In genomic region chr10:6916545-6917257, GRCm38 (mm10) we compare ENCODE assay signal across 9 mouse cellular contexts.
DNase-seq lines count a peak whose midpoint lies in the region; ATAC-seq lines count a peak whose summit lies in the region.
"Had no signal": no experiment of that assay in that cellular context is flagged by ENCODE, and none has a peak within 500 bp of the region (broad histone marks: within the 10 kb centered on the region; RNA-seq: fewer than 3 reads in every experiment).

No protein-coding gene starts in this region.

- 16% methylated on average over 6 of the region's 6 CpGs for WGBS in hindbrain, embryonic 10.5 days

- no peak overlapping the region for H3K4me3 ChIP-seq in hindbrain, embryonic 10.5 days
- H3K4me3 ChIP-seq: erythroblast, embryonic 14.5 days had no signal

- H3K27ac ChIP-seq in hindbrain, embryonic 10.5 days, result no peak overlapping the region

- H3K9me3 ChIP-seq in hindbrain, embryonic 10.5 days, result no peaks in the 10 kb centered on the region

- no peaks in the 10 kb centered on the region for H3K27me3 ChIP-seq in hindbrain, embryonic 10.5 days (ENCODE audit: insufficient read depth, poor library complexity, severe bottlenecking)

- DNase-seq in adrenal gland, postnatal 10 days, result peak; percentile 6
- DNase-seq in adrenal gland, adult 8-10 months, result no peak
- peak; percentile 80 for DNase-seq in embryo, embryonic 10.5 days (ENCODE audit: low spot score)
- peak; percentile 65 for DNase-seq in hindbrain, embryonic 10.5 days (ENCODE audit: low spot score)
- peak; percentile 16 to 49 for DNase-seq in layer of hippocampus, postnatal 10 days (ENCODE audit: low spot score in 2 of 2)
- DNase-seq in right cerebral cortex, postnatal 4 days, result peak; percentile 34
- no peak for DNase-seq in thymus, postnatal 10 days (ENCODE audit: low spot score in 2 of 2)

- no peaks in the 10 kb centered on the region for H3K36me3 ChIP-seq in hindbrain, embryonic 10.5 days

- peaks cover 13% of the 10 kb centered on the region for H3K4me1 ChIP-seq in hindbrain, embryonic 10.5 days (replicated peaks)

- peak; percentile 93 for ATAC-seq in megakaryocyte progenitor cell, adult 5-6 weeks (replicated peaks; ENCODE audit: poor library complexity)

Comparison
In these comparisons a context has a peak if more than half of its experiments do, and no peak if none do; other contexts are left out.
1. DNase-seq: peak in adrenal gland, postnatal 10 days (single experiment), embryo, embryonic 10.5 days (single experiment), hindbrain, embryonic 10.5 days (single experiment), layer of hippocampus, postnatal 10 days (2 of 2) and right cerebral cortex, postnatal 4 days (single experiment); none in adrenal gland, adult 8-10 months (single experiment) and thymus, postnatal 10 days (0 of 2).